Mouse (Mus musculus) ovary, postnatal 14 days (tissue): ENCODE results near the gene Ccdc185.

Source experiments
- DNase-seq: peaks from one replicate; pipeline ENCODE4 v3.0.0; 2022; ENCODE audit warnings: low spot score

Ccdc185 gene

DNA sequence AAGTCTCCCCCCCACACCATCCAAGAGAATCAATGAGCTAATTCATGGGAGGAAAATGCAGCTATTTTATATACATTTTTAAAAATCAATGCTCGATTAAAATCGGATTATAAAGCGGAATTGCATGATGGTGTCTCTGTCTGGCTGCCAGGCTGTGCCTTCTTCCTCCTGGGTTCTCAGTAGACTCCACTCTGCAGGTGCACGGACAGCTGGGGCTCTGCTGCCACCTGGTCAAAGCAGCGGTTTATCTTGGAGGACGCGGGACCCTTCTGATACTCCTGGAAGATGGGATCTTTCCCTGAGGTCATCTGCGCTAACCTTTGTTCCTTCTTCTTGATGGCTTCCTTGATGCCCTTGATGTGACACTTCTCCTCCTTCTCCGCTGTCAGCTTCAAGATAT, 1.9 kb downstream of the Ccdc185 start:
- DNase-seq: no peak

GRCm38 (mm10) chr1:182735891-182736290, 13.1 kb downstream of the Ccdc185 start:
- DNase-seq: no peak

DNA sequence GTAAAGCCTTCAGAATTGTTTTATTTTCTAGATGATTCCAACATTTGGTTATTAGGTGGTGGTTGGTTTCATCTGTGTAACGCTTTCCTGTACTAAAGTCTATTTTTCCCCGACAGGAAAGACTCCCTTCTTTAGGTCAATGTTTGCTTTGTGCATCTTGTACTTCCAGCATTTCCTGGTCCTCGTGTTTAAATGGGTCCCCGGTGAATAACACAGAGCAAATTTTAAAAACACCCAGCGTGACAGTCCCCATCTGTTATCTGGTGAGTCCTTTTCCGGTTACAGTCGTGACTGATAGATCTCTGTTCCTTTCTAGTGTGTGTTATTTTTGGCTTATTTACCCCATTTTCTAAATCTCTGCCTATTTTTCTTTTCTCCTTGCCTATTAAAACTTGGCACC, 16.3 kb downstream of the Ccdc185 start:
- no peak for DNase-seq

- no peak for DNase-seq
Measured at GRCm38 (mm10) chr1:182729002-182729401, 20.0 kb downstream of the Ccdc185 start.

GRCm38 (mm10) chr1:182727541-182727940, 21.4 kb downstream of the Ccdc185 start:
- no peak for DNase-seq

DNA sequence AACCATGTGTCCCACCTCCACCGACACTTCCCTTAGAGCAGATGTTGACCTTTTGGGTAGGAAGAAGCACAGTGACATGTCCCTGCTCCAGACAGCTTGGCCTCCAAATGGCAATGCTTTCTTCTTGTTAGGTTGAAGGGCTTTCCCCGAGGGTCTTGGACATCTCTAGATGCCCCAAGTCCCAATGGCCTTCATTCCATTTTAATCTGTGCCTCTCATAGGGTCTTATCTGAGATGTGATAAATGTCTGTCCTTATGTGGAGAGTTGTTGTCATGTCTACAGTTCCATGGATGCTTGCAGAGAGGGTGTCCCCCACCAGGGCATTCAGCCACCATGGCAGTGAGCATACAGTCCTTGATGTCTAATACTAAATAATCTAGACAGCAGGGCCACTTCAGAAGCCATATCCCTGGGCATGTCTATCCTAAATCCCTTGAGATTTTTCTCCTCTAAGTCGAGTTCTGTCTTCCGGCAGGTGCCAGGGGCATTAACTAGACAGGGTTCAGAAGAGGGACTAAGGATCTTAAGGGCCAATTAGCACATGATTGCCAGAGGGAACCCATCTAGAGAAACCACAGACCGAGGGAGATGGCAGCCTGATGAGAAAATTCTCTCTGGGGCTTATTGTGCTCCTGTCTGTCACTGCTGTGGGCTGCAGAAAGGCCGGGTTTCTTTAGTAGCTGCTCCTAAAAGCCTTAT, 34.6 kb downstream of the Ccdc185 start:
- DNase-seq: no peak

GRCm38 (mm10) chr1:182711360-182711933, 37.5 kb downstream of the Ccdc185 start:
- DNase-seq: no peak

- no peak for DNase-seq
Measured at GRCm38 (mm10) chr1:182707459-182707858, 41.5 kb downstream of the Ccdc185 start.

DNA sequence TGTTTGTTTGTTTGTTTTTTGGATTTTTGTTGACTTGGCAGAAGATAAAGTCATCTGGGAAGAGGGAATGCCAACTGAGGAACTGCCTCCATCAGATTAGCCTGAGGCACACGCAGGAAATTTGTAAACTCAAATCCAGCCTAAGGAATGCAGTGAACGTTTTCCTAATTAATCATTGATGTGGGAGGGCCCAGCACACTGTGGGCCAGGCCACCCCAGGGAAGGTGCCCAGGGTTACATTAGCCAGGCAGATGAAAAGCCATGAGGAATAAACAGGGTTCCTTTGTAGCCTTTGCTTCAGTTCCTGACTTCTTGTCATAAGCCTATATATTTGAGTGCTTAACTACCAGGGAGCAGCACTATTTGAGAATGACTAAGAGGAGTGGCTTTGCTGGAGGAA, 44.1 kb downstream of the Ccdc185 start:
- DNase-seq: no peak

DNA sequence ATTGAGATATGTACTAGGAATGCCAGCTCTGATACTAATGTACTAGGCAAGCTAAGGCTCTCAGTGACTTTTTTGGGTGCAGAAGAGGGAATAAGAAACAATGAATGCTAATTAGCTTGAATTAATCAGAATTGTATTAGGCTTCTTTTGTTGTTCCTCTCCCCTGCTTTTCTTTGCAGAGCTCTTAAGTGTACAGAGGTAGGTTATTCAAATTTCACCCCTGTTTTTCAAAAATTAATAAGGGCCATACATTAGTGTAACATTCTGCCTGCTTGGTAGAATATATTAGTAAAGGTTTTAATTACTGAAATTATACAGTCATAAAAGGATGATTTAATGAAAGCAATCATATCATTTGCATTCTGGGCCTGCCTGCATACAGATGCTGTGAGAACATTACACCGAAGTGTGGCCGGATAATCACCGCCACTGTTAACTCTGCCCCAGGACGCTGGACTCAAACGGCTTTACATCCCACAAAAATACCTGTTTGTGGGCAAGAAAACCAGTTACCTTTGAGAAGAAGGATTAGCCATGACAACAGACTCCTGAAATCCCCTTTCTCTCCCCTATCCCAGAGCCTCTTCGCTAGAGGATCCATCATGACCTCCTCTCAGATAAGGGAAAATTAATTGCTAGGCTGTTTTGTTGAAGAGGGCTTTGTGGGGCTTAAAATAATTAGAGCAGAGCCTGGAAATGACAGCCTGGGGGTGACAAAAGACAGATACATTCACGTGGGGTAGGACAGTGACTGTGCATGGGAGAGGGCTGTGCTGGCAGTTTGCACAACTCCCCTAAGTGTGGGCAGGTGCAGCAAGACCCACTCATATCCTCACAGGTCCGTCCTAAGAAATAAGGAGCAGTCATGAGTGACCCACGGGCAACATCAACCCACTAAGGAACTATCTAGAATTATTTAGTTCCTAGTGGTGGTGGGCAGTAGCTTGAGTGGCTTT, 49.3 kb downstream of the Ccdc185 start:
- DNase-seq: no peak
